Mouse (Mus musculus): ENCODE measurements around the gene Hsd17b3. TPM values are rescaled to one million over a fixed set of nuclear protein-coding genes. Genes with fewer than 3 reads are reported as not detected.

Gene Hsd17b3
- polyA plus RNA-seq (2014; fragmentation: Nextera tagmentation; extraction: Ambion mirVana), result not detected in 2 replicates

GRCm38 (mm10) chr13:64089130-64089529, at the start of gene Hsd17b3:
TSS of gene Hsd17b3 (minus strand) at chr13:64089230.
- Histone ChIP-seq H3K36me3 (ENCODE audit: insufficient read depth) (no peaks in the 10 kb centered on the region), H3K4me1 (ENCODE audit: insufficient read depth) (no peaks in the 10 kb centered on the region), H3K4me2 (no peak within 1 kb of the TSS), H3K4me3 (ENCODE audit: low read depth, low read length) (no peak within 1 kb of the TSS), H3K27me3 (ENCODE audit: insufficient read depth, low read length) (no peaks in the 10 kb centered on the region), H3K9ac (no peak within 1 kb of the TSS), H3K9me3 (ENCODE audit: low read depth, low read length) (no peaks in the 10 kb centered on the region), H3K27ac (ENCODE audit: low read depth) (no peak within 1 kb of the TSS)
- 78% methylated on average over 4 of the region's 4 CpGs for WGBS
- ATAC-seq (ENCODE audit: insufficient read depth) (no peak), DNase-seq (no peak)
- TF ChIP-seq CTCF (IDR thresholded peaks at IDR 0.05; ENCODE audit: low read depth), result no peak

- peak overlapping the region; percentile 71 for H3K9ac ChIP-seq
- H3K27ac ChIP-seq (ENCODE audit: low read depth), result peak overlapping the region; percentile 33; the same call in 1 of the 2 replicates
- H3K9me3 ChIP-seq (ENCODE audit: low read depth, low read length), result no peaks in the 10 kb centered on the region
- H3K36me3 ChIP-seq (ENCODE audit: insufficient read depth), result peaks cover 18% of the 10 kb centered on the region
- ATAC-seq (ENCODE audit: insufficient read depth) (peak; percentile 88), DNase-seq (peak; percentile 75)
- no peaks in the 10 kb centered on the region for H3K27me3 ChIP-seq (ENCODE audit: insufficient read depth, low read length)
- 38% methylated on average over 15 of the region's 15 CpGs for WGBS
- peak overlapping the region; percentile 79 for H3K4me2 ChIP-seq
- H3K4me1 ChIP-seq (ENCODE audit: insufficient read depth), result no peaks in the 10 kb centered on the region
- peak overlapping the region; percentile 60 for H3K4me3 ChIP-seq (ENCODE audit: low read depth, low read length)
- peak; percentile 55 for TF ChIP-seq CTCF (IDR thresholded peaks at IDR 0.05; ENCODE audit: low read depth)
Measured at GRCm38 (mm10) chr13:64129616-64130375, 40.8 kb upstream of the Hsd17b3 start.

- Histone ChIP-seq H3K4me2 (peak within 1 kb of the TSS; percentile 79), H3K9ac (peak within 1 kb of the TSS; percentile 71), H3K9me3 (ENCODE audit: low read depth, low read length) (no peaks in the 10 kb centered on the region), H3K27ac (ENCODE audit: low read depth) (peak within 1 kb of the TSS; percentile 33; the same call in 1 of the 2 replicates), H3K36me3 (ENCODE audit: insufficient read depth) (peaks cover 14% of the 10 kb centered on the region), H3K4me1 (ENCODE audit: insufficient read depth) (no peaks in the 10 kb centered on the region), H3K4me3 (ENCODE audit: low read depth, low read length) (peak within 1 kb of the TSS; percentile 60), H3K27me3 (ENCODE audit: insufficient read depth, low read length) (no peaks in the 10 kb centered on the region)
- ATAC-seq (ENCODE audit: insufficient read depth), result peak; percentile 89
- TF ChIP-seq CTCF (IDR thresholded peaks at IDR 0.05; ENCODE audit: low read depth), result no peak
- WGBS, result 7% methylated on average over 44 of the region's 44 CpGs
- DNase-seq, result peak; percentile 70
Measured at GRCm38 (mm10) chr13:64128858-64129615, 40.0 kb upstream of the Hsd17b3 start, which contains the start of gene Slc35d2. TSS of gene Slc35d2 (minus strand) at chr13:64129368.

- ATAC-seq (ENCODE audit: insufficient read depth) (no peak), DNase-seq (peak; percentile 7)
- no peaks in the 10 kb centered on the region for H3K36me3 ChIP-seq (ENCODE audit: insufficient read depth)
- no peaks in the 10 kb centered on the region for H3K4me1 ChIP-seq (ENCODE audit: insufficient read depth)
- H3K27ac ChIP-seq (ENCODE audit: low read depth), result no peak overlapping the region
- H3K4me2 ChIP-seq, result no peak overlapping the region
- 39% methylated on average over 4 of the region's 4 CpGs for WGBS
- H3K4me3 ChIP-seq (ENCODE audit: low read depth, low read length), result no peak overlapping the region
- no peaks in the 10 kb centered on the region for H3K27me3 ChIP-seq (ENCODE audit: insufficient read depth, low read length)
- H3K9me3 ChIP-seq (ENCODE audit: low read depth, low read length), result no peaks in the 10 kb centered on the region
- no peak overlapping the region for H3K9ac ChIP-seq
- no peak for TF ChIP-seq CTCF (IDR thresholded peaks at IDR 0.05; ENCODE audit: low read depth)
Measured at GRCm38 (mm10) chr13:64126316-64126715, 37.3 kb upstream of the Hsd17b3 start.

GRCm38 (mm10) chr13:64124886-64125285, 35.9 kb upstream of the Hsd17b3 start:
- H3K27ac ChIP-seq (ENCODE audit: low read depth), result no peak overlapping the region
- no peak overlapping the region for H3K9ac ChIP-seq
- 93% methylated on average over 6 of the region's 6 CpGs for WGBS
- DNase-seq, result no peak
- no peaks in the 10 kb centered on the region for H3K9me3 ChIP-seq (ENCODE audit: low read depth, low read length)
- no peak for TF ChIP-seq CTCF (IDR thresholded peaks at IDR 0.05; ENCODE audit: low read depth)
- no peak overlapping the region for H3K4me2 ChIP-seq
- H3K4me1 ChIP-seq (ENCODE audit: insufficient read depth), result no peaks in the 10 kb centered on the region
- no peaks in the 10 kb centered on the region for H3K36me3 ChIP-seq (ENCODE audit: insufficient read depth)
- no peak overlapping the region for H3K4me3 ChIP-seq (ENCODE audit: low read depth, low read length)
- ATAC-seq (ENCODE audit: insufficient read depth), result no peak
- H3K27me3 ChIP-seq (ENCODE audit: insufficient read depth, low read length), result no peaks in the 10 kb centered on the region

- Histone ChIP-seq H3K4me3 (ENCODE audit: low read depth, low read length) (no peak overlapping the region), H3K9ac (no peak overlapping the region), H3K4me2 (no peak overlapping the region), H3K9me3 (ENCODE audit: low read depth, low read length) (no peaks in the 10 kb centered on the region), H3K27me3 (ENCODE audit: insufficient read depth, low read length) (no peaks in the 10 kb centered on the region), H3K4me1 (ENCODE audit: insufficient read depth) (no peaks in the 10 kb centered on the region), H3K36me3 (ENCODE audit: insufficient read depth) (no peaks in the 10 kb centered on the region), H3K27ac (ENCODE audit: low read depth) (no peak overlapping the region)
- DNase-seq (no peak), ATAC-seq (ENCODE audit: insufficient read depth) (no peak)
- 33% methylated on average over 6 of the region's 6 CpGs for WGBS
- no peak for TF ChIP-seq CTCF (IDR thresholded peaks at IDR 0.05; ENCODE audit: low read depth)
Measured at GRCm38 (mm10) chr13:64123491-64124188, 34.6 kb upstream of the Hsd17b3 start.
